Mouse (Mus musculus): Measurements from ENCODE around the gene Asgr1. TPM values are rescaled to one million over a fixed set of nuclear protein-coding genes. Genes with fewer than 3 reads are reported as not detected.
"Not testable (repeated sequence)": the region's sequence is repeated elsewhere in the genome, so short reads cannot be mapped to it uniquely, and the experiment has no call there.

The Asgr1 gene
- total and polyA plus RNA-seq, 3 experiments = 0.08 to 1.7 TPM; not detected in 1

GRCm38 (mm10) chr11:70066701-70067100, 12.8 kb downstream of the Asgr1 start:
- DNase-seq = peak; percentile 75

GRCm38 (mm10) chr11:70068245-70068644, 14.4 kb downstream of the Asgr1 start:
- no peak for DNase-seq

- no peak for DNase-seq
Observed at GRCm38 (mm10) chr11:70070057-70070456, 16.2 kb downstream of the Asgr1 start.

- not testable (repeated sequence) for DNase-seq
Observed at GRCm38 (mm10) chr11:70070603-70071002, 16.7 kb downstream of the Asgr1 start.

- DNase-seq = peak; percentile 87
Observed at GRCm38 (mm10) chr11:70074379-70075071, 20.6 kb downstream of the Asgr1 start.

GRCm38 (mm10) chr11:70075581-70075980, 21.7 kb downstream of the Asgr1 start:
- DNase-seq = peak; percentile 81

- DNase-seq = peak; percentile 70
Observed at GRCm38 (mm10) chr11:70077441-70077840, 23.6 kb downstream of the Asgr1 start.

- DNase-seq = no peak
Observed at GRCm38 (mm10) chr11:70079175-70079574, 25.3 kb downstream of the Asgr1 start.

- DNase-seq = no peak
Observed at GRCm38 (mm10) chr11:70079928-70080327, 26.0 kb downstream of the Asgr1 start.

- DNase-seq = no peak
Observed at GRCm38 (mm10) chr11:70080803-70081590, 27.1 kb downstream of the Asgr1 start.

- no peak for DNase-seq
Observed at GRCm38 (mm10) chr11:70084563-70084962, 30.7 kb downstream of the Asgr1 start.

- DNase-seq = peak; percentile 83
Observed at GRCm38 (mm10) chr11:70091986-70092783, 38.3 kb downstream of the Asgr1 start, which contains the start of gene Asgr2. Gene Asgr2 (plus strand): TSS chr11:70092644.

GRCm38 (mm10) chr11:70097396-70097795, 43.5 kb downstream of the Asgr1 start:
- no peak for DNase-seq

GRCm38 (mm10) chr11:70099102-70099501, 45.2 kb downstream of the Asgr1 start:
- peak; percentile 27 for DNase-seq

- peak; percentile 75 for DNase-seq
Observed at GRCm38 (mm10) chr11:70099809-70100208, 45.9 kb downstream of the Asgr1 start.

GRCm38 (mm10) chr11:70103701-70104315, 49.9 kb downstream of the Asgr1 start:
- peak; percentile 68 for DNase-seq

- no peak for DNase-seq
Observed at GRCm38 (mm10) chr11:70107085-70107484, 53.2 kb downstream of the Asgr1 start.
